Mouse (Mus musculus) olfactory bulb, adult 2 months (tissue): Measurements from ENCODE around the gene Saal1. TPM values are rescaled to one million over a fixed set of nuclear protein-coding genes. Genes with fewer than 3 reads are reported as not detected.

ENCODE experiments used
- H3K27ac ChIP-seq: fragments of 200-500 bp; 2 replicates; pipeline ENCODE4 v1.5.1; 2012; ENCODE audit warnings: low read depth, low read length; ENCODE audit not compliant: insufficient read depth
- H3K4me1 ChIP-seq: fragments of 200-500 bp; 2 replicates; pipeline ENCODE4 v1.6.1; 2012; ENCODE audit warnings: low read length; ENCODE audit not compliant: control insufficient read depth, insufficient read depth
- H3K4me3 ChIP-seq: fragments of 200-500 bp; 2 replicates; pipeline ENCODE4 v1.5.1; 2012; ENCODE audit warnings: mild to moderate bottlenecking, low read depth, low read length, moderate library complexity; ENCODE audit not compliant: insufficient read depth
- CTCF ChIP-seq: fragments of 200-500 bp; IDR thresholded peaks from 2 replicates; pipeline ENCODE4 v1.5.1; 2012; ENCODE audit warnings: low read depth, mild to moderate bottlenecking, low read length, moderate library complexity; ENCODE audit not compliant: insufficient read depth
- POLR2A ChIP-seq: fragments of 200-500 bp; IDR thresholded peaks from 2 replicates; pipeline ENCODE4 v1.6.1; 2012; ENCODE audit warnings: mild to moderate bottlenecking, low read depth, low read length, moderate library complexity; ENCODE audit not compliant: insufficient read depth
- WGBS: fragments of 180-500 bp; shearing (Covaris S2); methylation state at CpG from one replicate; pipeline ENCODE4 v1.1.7; 2018; 5-methylcytosine and 5-hydroxymethylcytosine counted together
- polyA plus RNA-seq: library from polyadenylated mRNA; stranded (reverse); fragments of >200 nt; gene quantifications from 2 replicates; pipeline ENCODE4 v1.2.4, GENCODE M21; 2012; ENCODE audit warnings: low replicate concordance; ENCODE audit not compliant: missing spikeins, insufficient read depth, insufficient read length

Saal1 gene
- polyA plus RNA-seq, 1 experiment = not detected

DNA sequence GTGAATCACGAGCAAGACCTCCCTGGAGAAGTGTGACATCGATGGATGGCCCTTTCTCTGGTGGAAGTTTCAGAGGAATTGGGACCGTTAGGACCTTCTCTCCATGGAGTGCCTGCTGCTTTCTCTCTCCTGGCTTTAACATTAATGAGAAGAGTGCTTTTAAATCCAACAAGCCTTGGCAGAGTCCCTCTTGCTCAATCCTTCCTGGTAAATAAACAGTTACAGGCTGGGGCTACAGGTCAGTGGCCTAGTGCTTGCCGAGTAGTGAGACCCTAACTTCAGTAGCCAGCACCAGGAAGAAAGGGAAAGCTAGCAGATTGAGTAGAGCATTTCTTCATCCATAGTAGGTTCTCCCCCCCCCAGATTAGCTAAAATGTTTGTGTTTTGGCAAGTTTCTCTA is 22.0 kb upstream of the Saal1 start, which contains the start of gene Saa4:
Gene Saa4 (minus strand): TSS at position 146 of the 400 bp plus-strand sequence.
- TF ChIP-seq CTCF = no peak
- no peak for TF ChIP-seq POLR2A
- WGBS = 86% methylated on average over 4 of the region's 4 CpGs
- Histone ChIP-seq H3K4me1 (no peaks in the 10 kb centered on the region), H3K27ac (no peak within 1 kb of the TSS), H3K4me3 (no peak within 1 kb of the TSS)

DNA sequence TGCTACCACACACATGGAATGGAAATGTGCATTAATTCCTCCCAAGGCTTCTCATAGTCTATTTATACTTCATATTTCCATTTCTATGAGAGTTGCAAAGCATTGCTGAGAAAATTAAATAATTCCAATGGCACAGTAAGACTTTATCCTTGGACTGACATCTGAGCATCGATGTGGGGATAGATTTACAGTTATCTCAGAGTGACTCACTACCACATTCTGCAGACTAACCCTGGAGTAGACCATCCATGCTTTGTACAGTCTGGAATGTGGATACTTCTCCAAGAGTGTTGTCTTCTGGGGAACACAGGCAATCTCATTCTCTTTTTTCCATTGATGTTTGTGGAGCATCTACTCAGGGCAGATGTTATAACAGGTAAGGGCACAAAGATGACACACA is 17.1 kb upstream of the Saal1 start:
- peaks cover 3% of the 10 kb centered on the region; the same call in 1 of the 2 replicates for H3K4me1 ChIP-seq
- 91% methylated on average over 1 of the region's 1 CpGs for WGBS
- TF ChIP-seq POLR2A = no peak
- no peak for TF ChIP-seq CTCF
- no peak overlapping the region for H3K27ac ChIP-seq
- no peak overlapping the region for H3K4me3 ChIP-seq

DNA sequence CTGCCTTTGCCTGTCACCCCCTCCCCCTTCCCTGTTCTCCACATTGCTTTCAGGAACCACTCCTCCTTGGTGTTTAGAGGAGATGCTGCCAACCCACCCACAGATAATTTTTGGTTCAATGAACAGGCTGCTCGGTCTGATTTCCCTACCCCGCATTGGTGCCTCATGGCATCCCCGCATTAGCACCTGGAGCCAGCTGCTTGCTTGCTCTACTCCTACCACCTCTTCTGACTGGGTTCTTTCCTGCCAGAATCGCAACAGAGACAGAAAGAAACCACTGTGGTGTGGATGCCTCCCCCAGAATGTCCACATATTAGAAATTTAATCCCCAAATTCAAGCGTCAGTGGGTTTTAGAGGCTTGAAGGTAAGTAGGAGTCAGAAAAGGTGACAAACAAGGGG is 13.9 kb upstream of the Saal1 start:
- 38% methylated on average over 5 of the region's 5 CpGs for WGBS
- no peak overlapping the region for H3K4me3 ChIP-seq
- TF ChIP-seq CTCF (no peak), POLR2A (no peak)
- peaks cover 3% of the 10 kb centered on the region; the same call in 1 of the 2 replicates for H3K4me1 ChIP-seq
- H3K27ac ChIP-seq = no peak overlapping the region

GRCm38 (mm10) chr7:46723849-46724248 is 13.4 kb upstream of the Saal1 start:
- Histone ChIP-seq H3K4me1 (peaks cover 3% of the 10 kb centered on the region; the same call in 1 of the 2 replicates), H3K4me3 (no peak overlapping the region), H3K27ac (no peak overlapping the region)
- TF ChIP-seq POLR2A (no peak), CTCF (no peak)
- WGBS = 87% methylated on average over 3 of the region's 3 CpGs

- 97% methylated on average over 6 of the region's 6 CpGs for WGBS
- no peak overlapping the region for H3K4me3 ChIP-seq
- H3K27ac ChIP-seq = no peak overlapping the region
- H3K4me1 ChIP-seq = peaks cover 3% of the 10 kb centered on the region; the same call in 1 of the 2 replicates
- no peak for TF ChIP-seq CTCF
- no peak for TF ChIP-seq POLR2A
These were observed 12.9 kb upstream of the Saal1 start for GRCm38 (mm10) chr7:46723354-46723753.

DNA sequence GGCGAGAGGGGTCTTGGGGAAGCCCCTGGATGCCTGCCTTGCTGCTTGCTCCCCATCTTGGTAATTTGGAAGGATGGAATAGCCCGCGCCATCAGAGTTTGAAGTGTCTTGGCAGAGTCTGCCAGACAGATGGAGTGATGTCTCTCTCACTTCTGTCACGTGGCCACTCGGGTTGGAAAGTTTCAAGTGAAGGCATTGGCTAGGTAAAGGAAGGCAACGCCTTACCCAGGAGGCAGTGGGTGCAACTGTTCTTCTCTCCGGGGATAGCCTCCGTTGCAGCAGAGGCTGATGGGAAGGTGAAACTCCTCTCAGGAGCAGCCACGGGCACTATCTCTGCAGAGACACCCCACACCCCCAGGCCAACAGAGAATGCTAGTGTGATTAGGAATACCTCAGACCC is 10.0 kb upstream of the Saal1 start:
- Histone ChIP-seq H3K27ac (no peak overlapping the region), H3K4me3 (no peak overlapping the region), H3K4me1 (peaks cover 3% of the 10 kb centered on the region; the same call in 1 of the 2 replicates)
- TF ChIP-seq POLR2A (no peak), CTCF (no peak)
- WGBS = 75% methylated on average over 9 of the region's 9 CpGs

DNA sequence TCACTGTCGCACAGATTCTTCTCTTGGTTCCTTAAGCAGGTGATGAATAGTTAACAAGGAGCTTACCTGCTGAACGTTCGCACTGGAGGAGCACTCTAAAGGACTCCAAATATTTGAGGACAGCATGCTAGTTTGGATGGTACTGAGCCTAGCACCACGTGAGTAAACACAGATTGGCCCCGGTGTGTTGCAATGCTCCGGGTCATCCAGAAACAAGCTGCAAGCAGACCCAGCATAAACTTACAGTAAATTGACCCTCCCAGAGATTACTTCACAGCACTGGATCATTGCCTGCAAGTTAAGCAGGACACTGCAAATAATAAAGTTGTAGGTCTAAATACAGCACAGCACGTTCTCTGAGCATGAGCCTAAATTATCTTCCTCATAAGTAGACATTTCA is 9.0 kb upstream of the Saal1 start:
- Histone ChIP-seq H3K27ac (no peak overlapping the region), H3K4me1 (peaks cover 3% of the 10 kb centered on the region; the same call in 1 of the 2 replicates), H3K4me3 (no peak overlapping the region)
- TF ChIP-seq POLR2A (no peak), CTCF (no peak)
- 69% methylated on average over 7 of the region's 7 CpGs for WGBS

- H3K4me1 ChIP-seq = no peaks in the 10 kb centered on the region
- H3K27ac ChIP-seq = no peak overlapping the region
- 88% methylated on average over 7 of the region's 7 CpGs for WGBS
- H3K4me3 ChIP-seq = no peak overlapping the region
- TF ChIP-seq POLR2A (no peak), CTCF (no peak)
These were observed 8.3 kb upstream of the Saal1 start for GRCm38 (mm10) chr7:46718591-46719270.

- no peaks in the 10 kb centered on the region for H3K4me1 ChIP-seq
- WGBS = 53% methylated on average over 5 of the region's 5 CpGs
- TF ChIP-seq POLR2A (no peak), CTCF (no peak)
- H3K27ac ChIP-seq = no peak overlapping the region
- H3K4me3 ChIP-seq = no peak overlapping the region
These were observed 6.4 kb upstream of the Saal1 start for GRCm38 (mm10) chr7:46716897-46717296.

GRCm38 (mm10) chr7:46715600-46715999 is 5.1 kb upstream of the Saal1 start, which contains the start of gene Saa3:
Gene Saa3, minus strand, starts transcription at chr7:46715700.
- 92% methylated on average over 5 of the region's 5 CpGs for WGBS
- TF ChIP-seq CTCF (no peak), POLR2A (no peak)
- Histone ChIP-seq H3K4me3 (no peak within 1 kb of the TSS), H3K4me1 (no peaks in the 10 kb centered on the region), H3K27ac (no peak within 1 kb of the TSS)
